Mouse (Mus musculus): ENCODE data around the gene Satb1. TPM values are rescaled to one million over a fixed set of nuclear protein-coding genes. Genes with fewer than 3 reads are reported as not detected.

Satb1 gene
- polyA plus RNA-seq, 1 experiment from 2014 or later = 29.3 TPM

- Histone ChIP-seq H3K36me3 (peaks cover 3% of the 10 kb centered on the region; the same call in 1 of the 2 replicates), H3K9me3 (no peaks in the 10 kb centered on the region), H3K4me3 (no peak overlapping the region), H3K4me2 (no peak overlapping the region), H3K27ac (replicated peaks) (no peak overlapping the region), H3K9ac (no peak overlapping the region), H3K4me1 (replicated peaks) (peaks cover 19% of the 10 kb centered on the region), H3K27me3 (no peaks in the 10 kb centered on the region)
- no peak for ATAC-seq (ENCODE audit: low read depth)
- WGBS = 55% methylated on average over 6 of the region's 6 CpGs
Measured at GRCm38 (mm10) chr17:51789777-51790176, 43.3 kb downstream of the Satb1 start.

GRCm38 (mm10) chr17:51789098-51789497, 44.0 kb downstream of the Satb1 start:
- no peak overlapping the region for H3K27ac ChIP-seq (replicated peaks)
- H3K9ac ChIP-seq = no peak overlapping the region
- ATAC-seq (ENCODE audit: low read depth) = no peak
- H3K27me3 ChIP-seq = no peaks in the 10 kb centered on the region
- H3K36me3 ChIP-seq = peaks cover 6% of the 10 kb centered on the region; the same call in 1 of the 2 replicates
- 84% methylated on average over 4 of the region's 4 CpGs for WGBS
- peaks cover 19% of the 10 kb centered on the region for H3K4me1 ChIP-seq (replicated peaks)
- no peak overlapping the region for H3K4me2 ChIP-seq
- H3K4me3 ChIP-seq = no peak overlapping the region
- H3K9me3 ChIP-seq = no peaks in the 10 kb centered on the region

GRCm38 (mm10) chr17:51787955-51788354, 45.1 kb downstream of the Satb1 start:
- no peaks in the 10 kb centered on the region for H3K9me3 ChIP-seq
- no peak overlapping the region for H3K27ac ChIP-seq (replicated peaks)
- no peak overlapping the region for H3K4me3 ChIP-seq
- no peak overlapping the region for H3K4me2 ChIP-seq
- H3K9ac ChIP-seq = no peak overlapping the region
- 94% methylated on average over 2 of the region's 2 CpGs for WGBS
- no peak for ATAC-seq (ENCODE audit: low read depth)
- H3K36me3 ChIP-seq = peaks cover 15% of the 10 kb centered on the region
- H3K4me1 ChIP-seq (replicated peaks) = peaks cover 19% of the 10 kb centered on the region
- no peaks in the 10 kb centered on the region for H3K27me3 ChIP-seq

GRCm38 (mm10) chr17:51786050-51786449, 47.0 kb downstream of the Satb1 start:
- ATAC-seq (ENCODE audit: low read depth) = no peak
- 90% methylated on average over 2 of the region's 2 CpGs for WGBS

GRCm38 (mm10) chr17:51784935-51785334, 48.2 kb downstream of the Satb1 start:
- no peak overlapping the region for H3K4me3 ChIP-seq
- ATAC-seq (ENCODE audit: low read depth) = no peak
- peaks cover 7% of the 10 kb centered on the region; the same call in 1 of the 2 replicates for H3K4me1 ChIP-seq (replicated peaks)
- H3K27me3 ChIP-seq = no peaks in the 10 kb centered on the region
- WGBS = 78% methylated on average over 9 of the region's 9 CpGs
- no peaks in the 10 kb centered on the region for H3K9me3 ChIP-seq
- H3K9ac ChIP-seq = no peak overlapping the region
- H3K4me2 ChIP-seq = no peak overlapping the region
- no peak overlapping the region for H3K27ac ChIP-seq (replicated peaks)
- peaks cover 30% of the 10 kb centered on the region for H3K36me3 ChIP-seq

More at GRCm38 (mm10) chr17:51786050-51786449, 47.0 kb downstream of the Satb1 start:
- Histone ChIP-seq H3K4me1 (replicated peaks) (peaks cover 17% of the 10 kb centered on the region), H3K36me3 (peaks cover 30% of the 10 kb centered on the region), H3K27ac (replicated peaks) (no peak overlapping the region), H3K9me3 (no peaks in the 10 kb centered on the region), H3K27me3 (no peaks in the 10 kb centered on the region), H3K4me3 (no peak overlapping the region), H3K9ac (no peak overlapping the region), H3K4me2 (no peak overlapping the region)

- H3K9ac ChIP-seq = no peak overlapping the region
- WGBS = 81% methylated on average over 8 of the region's 8 CpGs
- H3K4me2 ChIP-seq = no peak overlapping the region
Measured at GRCm38 (mm10) chr17:51783591-51784279, 49.4 kb downstream of the Satb1 start.

GRCm38 (mm10) chr17:51780036-51780435, 53.1 kb downstream of the Satb1 start:
- Histone ChIP-seq H3K27me3 (no peaks in the 10 kb centered on the region), H3K4me2 (no peak overlapping the region), H3K4me3 (no peak overlapping the region), H3K9me3 (no peaks in the 10 kb centered on the region), H3K9ac (no peak overlapping the region), H3K36me3 (peaks cover 32% of the 10 kb centered on the region), H3K27ac (replicated peaks) (no peak overlapping the region), H3K4me1 (replicated peaks) (peaks cover 7% of the 10 kb centered on the region; the same call in 1 of the 2 replicates)
- no peak for ATAC-seq (ENCODE audit: low read depth)
- WGBS = 93% methylated on average over 11 of the region's 11 CpGs

More at GRCm38 (mm10) chr17:51783591-51784279, 49.4 kb downstream of the Satb1 start:
- Histone ChIP-seq H3K27ac (replicated peaks) (no peak overlapping the region), H3K4me3 (no peak overlapping the region), H3K4me1 (replicated peaks) (no peaks in the 10 kb centered on the region), H3K36me3 (peaks cover 30% of the 10 kb centered on the region), H3K27me3 (no peaks in the 10 kb centered on the region), H3K9me3 (no peaks in the 10 kb centered on the region)
- ATAC-seq (ENCODE audit: low read depth) = no peak

GRCm38 (mm10) chr17:51778961-51779360, 54.1 kb downstream of the Satb1 start:
- Histone ChIP-seq H3K4me2 (no peak overlapping the region), H3K4me3 (no peak overlapping the region), H3K27me3 (no peaks in the 10 kb centered on the region), H3K27ac (replicated peaks) (no peak overlapping the region), H3K36me3 (peaks cover 30% of the 10 kb centered on the region), H3K9ac (no peak overlapping the region), H3K4me1 (replicated peaks) (peaks cover 7% of the 10 kb centered on the region; the same call in 1 of the 2 replicates), H3K9me3 (no peaks in the 10 kb centered on the region)
- ATAC-seq (ENCODE audit: low read depth) = no peak
- 83% methylated on average over 2 of the region's 2 CpGs for WGBS

GRCm38 (mm10) chr17:51777813-51778212, 55.3 kb downstream of the Satb1 start:
- peaks cover 7% of the 10 kb centered on the region; the same call in 1 of the 2 replicates for H3K4me1 ChIP-seq (replicated peaks)
- H3K36me3 ChIP-seq = peaks cover 26% of the 10 kb centered on the region
- no peak overlapping the region for H3K4me2 ChIP-seq
- H3K27ac ChIP-seq (replicated peaks) = no peak overlapping the region
- ATAC-seq (ENCODE audit: low read depth) = no peak
- H3K9ac ChIP-seq = no peak overlapping the region
- WGBS = 79% methylated on average over 1 of the region's 1 CpGs
- no peak overlapping the region for H3K4me3 ChIP-seq
- no peaks in the 10 kb centered on the region for H3K27me3 ChIP-seq
- H3K9me3 ChIP-seq = no peaks in the 10 kb centered on the region

GRCm38 (mm10) chr17:51775070-51775881, 57.8 kb downstream of the Satb1 start:
- H3K4me1 ChIP-seq (replicated peaks) = peaks cover 7% of the 10 kb centered on the region; the same call in 1 of the 2 replicates
- H3K9ac ChIP-seq = no peak overlapping the region
- peak; percentile 84 for ATAC-seq (ENCODE audit: low read depth)
- H3K27me3 ChIP-seq = no peaks in the 10 kb centered on the region
- no peak overlapping the region for H3K4me2 ChIP-seq
- H3K36me3 ChIP-seq = peaks cover 21% of the 10 kb centered on the region
- no peaks in the 10 kb centered on the region for H3K9me3 ChIP-seq
- WGBS = 48% methylated on average over 18 of the region's 18 CpGs
- no peak overlapping the region for H3K4me3 ChIP-seq
- H3K27ac ChIP-seq (replicated peaks) = peak overlapping the region; percentile 29; the same call in 1 of the 2 replicates

GRCm38 (mm10) chr17:51763600-51763999, 69.5 kb downstream of the Satb1 start:
- ATAC-seq (ENCODE audit: low read depth) = no peak
- no peak overlapping the region for H3K27ac ChIP-seq (replicated peaks)
- WGBS = 80% methylated on average over 8 of the region's 8 CpGs

GRCm38 (mm10) chr17:51762503-51762902, 70.6 kb downstream of the Satb1 start:
- no peak overlapping the region for H3K4me3 ChIP-seq
- peaks cover 21% of the 10 kb centered on the region; the same call in 1 of the 2 replicates for H3K36me3 ChIP-seq
- 83% methylated on average over 7 of the region's 7 CpGs for WGBS
- H3K9ac ChIP-seq = no peak overlapping the region
- no peak overlapping the region for H3K27ac ChIP-seq (replicated peaks)
- H3K4me2 ChIP-seq = no peak overlapping the region
- peaks cover 29% of the 10 kb centered on the region for H3K4me1 ChIP-seq (replicated peaks)
- no peaks in the 10 kb centered on the region for H3K27me3 ChIP-seq
- no peak for ATAC-seq (ENCODE audit: low read depth)
- no peaks in the 10 kb centered on the region for H3K9me3 ChIP-seq

More at GRCm38 (mm10) chr17:51763600-51763999, 69.5 kb downstream of the Satb1 start:
- Histone ChIP-seq H3K4me2 (no peak overlapping the region), H3K9me3 (no peaks in the 10 kb centered on the region), H3K36me3 (peaks cover 12% of the 10 kb centered on the region; the same call in 1 of the 2 replicates), H3K4me3 (no peak overlapping the region), H3K27me3 (no peaks in the 10 kb centered on the region), H3K9ac (no peak overlapping the region), H3K4me1 (replicated peaks) (peaks cover 29% of the 10 kb centered on the region)

Measured in neural tube, embryonic 13.5 days (tissue).